Mouse (Mus musculus) heart, adult 2 months (tissue): ENCODE data around the gene Cadm2. TPM values are rescaled to one million over a fixed set of nuclear protein-coding genes. Genes with fewer than 3 reads are reported as not detected.

Source experiments
- DNase-seq, 2 experiments: peaks; one replicate each; pipeline ENCODE4 v3.0.0; 2021
- H3K27ac ChIP-seq: fragments of 200-600 bp; 2 replicates; pipeline ENCODE4 v1.8.1; 2022
- H3K27me3 ChIP-seq: fragments of 200-500 bp; 2 replicates; pipeline ENCODE4 v1.6.1; 2012; ENCODE audit warnings: mild to moderate bottlenecking, low read length, inconsistent platforms, mixed read lengths; ENCODE audit not compliant: control insufficient read depth, insufficient read depth
- H3K36me3 ChIP-seq: fragments of 200-500 bp; 2 replicates; pipeline ENCODE4 v1.6.1; 2012; ENCODE audit warnings: low read length, inconsistent platforms; ENCODE audit not compliant: control insufficient read depth, insufficient read depth
- H3K4me1 ChIP-seq: fragments of 200-500 bp; 2 replicates; pipeline ENCODE4 v1.6.1; 2011; ENCODE audit warnings: low read length; ENCODE audit not compliant: control insufficient read depth, insufficient read depth
- H3K4me3 ChIP-seq: fragments of 200-600 bp; 2 replicates; pipeline ENCODE4 v1.8.1; 2022
- H3K79me2 ChIP-seq: fragments of 200-500 bp; replicated peaks from 2 replicates; pipeline ENCODE4 v1.6.1; 2012; ENCODE audit warnings: mild to moderate bottlenecking, inconsistent platforms, low read length, moderate library complexity, mixed read lengths; ENCODE audit not compliant: control insufficient read depth, insufficient read depth
- H3K9ac ChIP-seq: fragments of 200-500 bp; 2 replicates; pipeline ENCODE4 v1.6.1; 2012; ENCODE audit warnings: low read depth, mild to moderate bottlenecking, control low read depth, inconsistent platforms, low read length, mixed read lengths
- CTCF ChIP-seq: fragments of 200-600 bp; IDR thresholded peaks from 2 replicates; pipeline ENCODE4 v1.8.1; 2022; ENCODE audit warnings: antibody characterized with exemption, mild to moderate bottlenecking, moderate library complexity
- EP300 ChIP-seq: fragments of 200-500 bp; IDR thresholded peaks from 2 replicates; pipeline ENCODE4 v1.6.1; 2011; ENCODE audit warnings: low read depth, low read length, control low read depth; ENCODE audit not compliant: insufficient read depth
- POLR2A ChIP-seq: fragments of 200-500 bp; IDR thresholded peaks from 2 replicates; pipeline ENCODE4 v1.6.1; 2011; ENCODE audit warnings: mild to moderate bottlenecking, low read depth, low read length, control low read depth; ENCODE audit not compliant: insufficient read depth
- WGBS: fragments of 180-500 bp; shearing (Covaris S2); methylation state at CpG from one replicate; pipeline ENCODE4 v1.1.7; 2018; 5-methylcytosine and 5-hydroxymethylcytosine counted together
- intact Hi-C: fragments of 180-260 bp; cut with DNase I; formaldehyde crosslinking; loops from one replicate; pipeline ENCODE4 v1.15.1; 2025
- polyA plus RNA-seq: library from polyadenylated mRNA; depleted of rRNA; stranded (reverse); fragments of >200 nt; gene quantifications from 2 replicates; pipeline ENCODE4 v1.2.3, GENCODE M21; 2012
- total RNA-seq, 2 experiments: library from RNA; stranded (reverse); gene quantifications; 2 replicates each; pipeline ENCODE4 v1.2.3; 2021

Cadm2 gene
- total and polyA plus RNA-seq, 3 experiments = 0.77 to 0.94 (median 0.89) TPM

GRCm38 (mm10) chr16:67096706-67097105 is 524.0 kb downstream of the Cadm2 start:
- Histone ChIP-seq H3K4me1 (peaks cover 1% of the 10 kb centered on the region; the same call in 1 of the 2 replicates), H3K4me3 (no peak overlapping the region), H3K79me2 (no peaks in the 10 kb centered on the region), H3K9ac (no peak overlapping the region), H3K27ac (no peak overlapping the region), H3K36me3 (no peaks in the 10 kb centered on the region), H3K27me3 (no peaks in the 10 kb centered on the region)
- 36% methylated on average over 6 of the region's 6 CpGs for WGBS
- TF ChIP-seq EP300 = no peak
- no peak for TF ChIP-seq CTCF
- TF ChIP-seq POLR2A = no peak
- intact Hi-C loops = loop anchor here (10.0 kb wide), 1 partner anchor 518 kb away; no protein-coding TSS in a partner anchor
- peak in 1 of 2 experiments; percentile 5 for DNase-seq

DNA sequence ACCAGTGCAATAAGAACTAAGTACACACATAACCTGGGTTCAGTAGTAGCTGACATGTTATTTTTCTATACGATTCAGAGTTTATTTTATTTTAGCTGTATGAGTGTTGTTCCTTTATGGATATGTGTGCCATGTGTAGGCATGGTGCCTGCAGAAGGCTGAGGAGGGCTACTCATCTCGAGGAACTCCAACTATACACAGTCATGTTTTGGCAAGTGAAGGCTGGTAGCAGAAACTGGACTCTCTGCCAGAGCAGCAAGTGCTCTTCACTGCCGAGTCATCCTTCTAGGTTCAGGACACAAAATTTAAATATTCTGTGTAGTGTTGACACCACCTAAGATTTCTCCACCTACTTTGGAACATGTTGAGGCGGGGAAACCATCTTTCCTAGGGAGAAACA is 524.8 kb downstream of the Cadm2 start:
- H3K36me3 ChIP-seq = no peaks in the 10 kb centered on the region
- no peak overlapping the region for H3K9ac ChIP-seq
- intact Hi-C loops = loop anchor here (10.0 kb wide), 1 partner anchor 519 kb away; no protein-coding TSS in a partner anchor
- DNase-seq = no peak
- TF ChIP-seq CTCF (no peak), POLR2A (no peak), EP300 (no peak)
- no peak overlapping the region for H3K27ac ChIP-seq
- H3K79me2 ChIP-seq = no peaks in the 10 kb centered on the region
- no peaks in the 10 kb centered on the region for H3K27me3 ChIP-seq
- WGBS = 64% methylated on average over 4 of the region's 4 CpGs
- H3K4me3 ChIP-seq = no peak overlapping the region
- H3K4me1 ChIP-seq = peaks cover 1% of the 10 kb centered on the region; the same call in 1 of the 2 replicates

GRCm38 (mm10) chr16:67089747-67090146 is 531.0 kb downstream of the Cadm2 start:
- intact Hi-C loops = loop anchor here (10.0 kb wide), 1 partner anchor 525 kb away; no protein-coding TSS in a partner anchor
- WGBS = 46% methylated on average over 3 of the region's 3 CpGs
- no peak overlapping the region for H3K4me3 ChIP-seq
- TF ChIP-seq POLR2A (no peak), EP300 (no peak), CTCF (peak; percentile 72)
- H3K27ac ChIP-seq = no peak overlapping the region
- H3K4me1 ChIP-seq = no peaks in the 10 kb centered on the region
- no peaks in the 10 kb centered on the region for H3K36me3 ChIP-seq
- H3K27me3 ChIP-seq = no peaks in the 10 kb centered on the region
- no peak for DNase-seq
- H3K79me2 ChIP-seq = no peaks in the 10 kb centered on the region
- no peak overlapping the region for H3K9ac ChIP-seq

DNA sequence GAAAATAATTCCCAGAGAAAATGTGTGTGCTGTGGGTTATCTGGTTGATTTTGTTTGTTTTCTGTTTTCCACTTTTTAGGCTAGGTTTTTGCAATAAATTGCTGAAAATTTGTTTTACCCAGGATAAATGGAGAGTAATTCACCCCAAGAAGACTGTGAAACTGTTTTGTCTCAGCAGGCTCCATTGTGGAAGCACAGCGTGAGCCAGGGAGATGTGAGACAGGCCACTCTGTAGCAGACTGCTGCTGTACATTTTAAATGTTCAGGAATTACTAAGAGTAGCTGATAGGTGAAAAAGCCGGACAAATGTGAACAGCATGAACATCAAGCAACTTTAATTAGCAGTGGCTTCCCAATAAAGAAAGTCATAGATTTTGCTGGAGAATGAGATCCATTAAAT is 541.4 kb downstream of the Cadm2 start:
- WGBS = 80% methylated on average over 2 of the region's 2 CpGs
- intact Hi-C loops = no loop called here
- Histone ChIP-seq H3K4me3 (no peak overlapping the region), H3K27me3 (no peaks in the 10 kb centered on the region), H3K4me1 (no peaks in the 10 kb centered on the region), H3K27ac (no peak overlapping the region), H3K79me2 (no peaks in the 10 kb centered on the region), H3K36me3 (no peaks in the 10 kb centered on the region), H3K9ac (no peak overlapping the region)
- TF ChIP-seq POLR2A (no peak), EP300 (no peak)
- DNase-seq = no peak

DNA sequence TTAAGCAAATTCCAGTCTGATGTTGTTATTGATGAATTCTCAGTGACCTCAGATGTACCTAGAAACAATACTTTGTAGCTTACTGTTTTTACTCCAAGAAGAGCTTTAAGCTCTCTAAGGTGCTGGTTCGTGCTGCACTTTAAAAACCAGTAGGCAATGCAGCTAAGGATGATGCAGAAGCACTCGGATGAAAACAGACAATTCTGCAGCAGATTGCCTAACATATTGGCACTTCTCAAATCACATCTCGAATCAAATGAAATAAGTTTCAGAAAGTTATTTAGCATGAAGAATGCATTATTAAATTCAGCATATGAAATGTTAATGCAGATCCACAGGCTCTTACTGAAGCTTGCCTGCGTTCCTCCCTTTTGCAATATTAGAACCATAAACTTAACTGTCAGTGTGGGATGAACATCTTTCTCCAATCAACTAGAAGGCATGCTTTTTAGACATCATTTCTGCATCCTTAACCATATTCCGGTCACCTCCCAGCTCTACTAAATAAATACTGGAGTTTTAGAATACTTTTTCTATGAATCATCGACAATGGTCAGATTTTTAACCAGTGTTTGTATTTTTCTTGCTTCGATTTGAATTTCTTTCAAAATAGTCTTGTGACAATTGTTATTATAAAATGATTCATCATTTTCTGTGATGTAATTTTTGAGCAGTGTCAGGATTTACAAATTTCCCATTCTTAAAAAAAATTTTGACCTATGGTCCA is 544.4 kb downstream of the Cadm2 start:
- H3K4me1 ChIP-seq = no peaks in the 10 kb centered on the region
- intact Hi-C loops = no loop called here

DNA sequence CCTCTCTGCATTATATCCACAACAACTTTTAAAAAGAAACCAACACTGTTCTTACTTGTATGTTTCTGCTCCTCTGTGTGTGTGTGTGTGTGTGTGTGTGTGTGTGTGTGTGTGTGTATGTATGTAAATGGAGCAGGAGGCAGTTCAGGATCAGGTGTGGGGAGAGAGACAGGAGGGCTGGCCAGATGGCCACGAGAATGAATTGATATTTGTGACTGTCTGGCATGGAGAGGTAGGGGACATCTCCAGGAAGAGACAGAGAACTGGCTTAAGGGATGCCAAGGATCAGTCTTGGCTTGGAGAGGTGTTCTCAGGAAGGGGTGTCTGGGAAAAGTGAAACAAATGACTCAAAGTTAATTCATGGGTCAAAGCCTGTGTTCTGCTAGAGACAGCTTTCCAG is 552.2 kb downstream of the Cadm2 start:
- H3K27ac ChIP-seq = no peak overlapping the region
- TF ChIP-seq POLR2A (no peak), EP300 (no peak), CTCF (no peak)

More for the DNA sequence above, 544.4 kb downstream of the Cadm2 start:
- WGBS = 73% methylated on average over 7 of the region's 7 CpGs
- Histone ChIP-seq H3K36me3 (no peaks in the 10 kb centered on the region), H3K27ac (no peak overlapping the region), H3K4me3 (no peak overlapping the region), H3K27me3 (no peaks in the 10 kb centered on the region), H3K79me2 (no peaks in the 10 kb centered on the region), H3K9ac (no peak overlapping the region)
- TF ChIP-seq CTCF (no peak), POLR2A (no peak), EP300 (no peak)
- DNase-seq = no peak

More for the DNA sequence above, 552.2 kb downstream of the Cadm2 start:
- WGBS = 28% methylated on average over 1 of the region's 1 CpGs
- H3K9ac ChIP-seq = no peak overlapping the region
- intact Hi-C loops = no loop called here
- no peaks in the 10 kb centered on the region for H3K27me3 ChIP-seq
- H3K36me3 ChIP-seq = no peaks in the 10 kb centered on the region
- no peak for DNase-seq
- no peak overlapping the region for H3K4me3 ChIP-seq
- H3K4me1 ChIP-seq = no peaks in the 10 kb centered on the region
- H3K79me2 ChIP-seq = no peaks in the 10 kb centered on the region
